In genomic region chr1:184169034-184169783, GRCm38 (mm10) we compare ENCODE assay signal across 25 mouse cellular contexts.
DNase-seq lines count a peak whose midpoint lies in the region; ATAC-seq and TF ChIP-seq lines count a peak whose summit lies in the region.
"Had no signal": no experiment of that assay in that cellular context is flagged by ENCODE, and none has a peak within 500 bp of the region (broad histone marks: within the 10 kb centered on the region; RNA-seq: fewer than 3 reads in every experiment).

No protein-coding gene starts in this region.

- TF ChIP-seq CTCF in forebrain, postnatal 0 days (IDR thresholded peaks at IDR 0.05; ENCODE audit: low read depth) = no peak

- H3K27ac ChIP-seq in hindbrain, embryonic 13.5 days = 0 out of 2 replicates have a peak overlapping the region, but pooled peaks have one; percentile 23
- H3K27ac ChIP-seq in hindbrain, embryonic 10.5 days = no peak overlapping the region
- no peak overlapping the region for H3K27ac ChIP-seq in midbrain, embryonic 11.5 days (ENCODE audit: low read depth, low read length)
- no peak overlapping the region for H3K27ac ChIP-seq in midbrain, embryonic 13.5 days
- no peak overlapping the region for H3K27ac ChIP-seq in kidney, embryonic 16.5 days (ENCODE audit: low read length)
- no peak overlapping the region for H3K27ac ChIP-seq in forebrain, postnatal 0 days (ENCODE audit: low read depth, low read length)
- H3K27ac ChIP-seq: embryonic facial prominence, embryonic 15.5 days; forebrain, embryonic 15.5 days; limb, embryonic 10.5 days; liver, embryonic 15.5 days; macrophage had no signal

- no peak for DNase-seq in hindbrain, embryonic 10.5 days (ENCODE audit: low spot score)
- peak; percentile 14 for DNase-seq in midbrain, embryonic 11.5 days (ENCODE audit: low spot score, missing footprints)
- peak; percentile 5 for DNase-seq in NIH3T3 (ENCODE audit: low read depth)
- DNase-seq in forebrain, postnatal 0 days = no peak
- DNase-seq: adrenal gland, postnatal 10 days; cerebellum, adult 8-10 months; gastrocnemius, postnatal 25 days; kidney, adult 2 months; kidney, postnatal 10 days; liver; midbrain, embryonic 14.5 days; thymus, adult 18-20 months; thymus, postnatal 36 days had no signal

- no peaks in the 10 kb centered on the region for H3K9me3 ChIP-seq in hindbrain, embryonic 13.5 days
- H3K9me3 ChIP-seq in hindbrain, embryonic 10.5 days = no peaks in the 10 kb centered on the region
- no peaks in the 10 kb centered on the region for H3K9me3 ChIP-seq in midbrain, embryonic 11.5 days (ENCODE audit: control insufficient read depth, low read length)
- no peaks in the 10 kb centered on the region for H3K9me3 ChIP-seq in midbrain, embryonic 13.5 days
- peaks cover 6% of the 10 kb centered on the region; the same call in 1 of the 2 replicates for H3K9me3 ChIP-seq in kidney, embryonic 16.5 days (ENCODE audit: low read length)
- H3K9me3 ChIP-seq in forebrain, postnatal 0 days (ENCODE audit: low read length) = no peaks in the 10 kb centered on the region
- H3K9me3 ChIP-seq: embryonic facial prominence, embryonic 15.5 days; forebrain, embryonic 15.5 days; limb, embryonic 10.5 days; liver, embryonic 15.5 days had no signal

- H3K4me2 ChIP-seq in hindbrain, embryonic 13.5 days = no peak overlapping the region
- H3K4me2 ChIP-seq in midbrain, embryonic 11.5 days = no peak overlapping the region
- H3K4me2 ChIP-seq in midbrain, embryonic 13.5 days (replicated peaks) = no peak overlapping the region
- no peak overlapping the region for H3K4me2 ChIP-seq in kidney, embryonic 16.5 days (replicated peaks; ENCODE audit: low read depth, low read length)
- H3K4me2 ChIP-seq in forebrain, postnatal 0 days (ENCODE audit: low read depth) = no peak overlapping the region
- H3K4me2 ChIP-seq: embryonic facial prominence, embryonic 15.5 days; forebrain, embryonic 15.5 days; liver, embryonic 15.5 days had no signal

- no peaks in the 10 kb centered on the region for H3K27me3 ChIP-seq in hindbrain, embryonic 13.5 days
- no peaks in the 10 kb centered on the region for H3K27me3 ChIP-seq in hindbrain, embryonic 10.5 days (ENCODE audit: insufficient read depth, poor library complexity, severe bottlenecking)
- H3K27me3 ChIP-seq in midbrain, embryonic 11.5 days (ENCODE audit: control insufficient read depth, insufficient read depth, low read length) = no peaks in the 10 kb centered on the region
- H3K27me3 ChIP-seq in midbrain, embryonic 13.5 days = no peaks in the 10 kb centered on the region
- no peaks in the 10 kb centered on the region for H3K27me3 ChIP-seq in kidney, embryonic 16.5 days (ENCODE audit: insufficient read depth, low read length)
- H3K27me3 ChIP-seq in forebrain, postnatal 0 days (ENCODE audit: insufficient read depth, low read length) = no peaks in the 10 kb centered on the region
- H3K27me3 ChIP-seq: CH12.LX; embryonic facial prominence, embryonic 15.5 days; forebrain, embryonic 15.5 days; liver, embryonic 15.5 days had no signal

- ATAC-seq in hindbrain, embryonic 13.5 days (ENCODE audit: low FRiP score) = no peak
- no peak for ATAC-seq in midbrain, embryonic 11.5 days (ENCODE audit: low FRiP score)
- ATAC-seq in midbrain, embryonic 13.5 days = no peak
- ATAC-seq in granulocyte monocyte progenitor cell, adult 5-6 weeks (replicated peaks; ENCODE audit: poor library complexity, severe bottlenecking) = peak; percentile 77
- ATAC-seq in kidney, embryonic 16.5 days (ENCODE audit: low FRiP score, low TSS enrichment) = no peak
- no peak for ATAC-seq in forebrain, postnatal 0 days
- ATAC-seq: forebrain, embryonic 15.5 days; inflammation-experienced regulatory T-cells, adult 6 months had no signal

- peaks cover 4% of the 10 kb centered on the region; the same call in 1 of the 2 replicates for H3K4me1 ChIP-seq in hindbrain, embryonic 13.5 days (replicated peaks)
- H3K4me1 ChIP-seq in hindbrain, embryonic 10.5 days (replicated peaks) = no peaks in the 10 kb centered on the region
- H3K4me1 ChIP-seq in midbrain, embryonic 11.5 days (ENCODE audit: control insufficient read depth, insufficient read depth, low read length) = no peaks in the 10 kb centered on the region
- H3K4me1 ChIP-seq in midbrain, embryonic 13.5 days (replicated peaks) = 0 out of 2 replicates have a peak, but pooled peaks cover 3% of the 10 kb centered on the region
- H3K4me1 ChIP-seq in kidney, embryonic 16.5 days (ENCODE audit: insufficient read depth, low read length) = no peaks in the 10 kb centered on the region
- H3K4me1 ChIP-seq in forebrain, postnatal 0 days (ENCODE audit: insufficient read depth) = no peaks in the 10 kb centered on the region
- H3K4me1 ChIP-seq: embryonic facial prominence, embryonic 15.5 days; limb, embryonic 10.5 days; liver, embryonic 15.5 days had no signal

- no peak overlapping the region for H3K4me3 ChIP-seq in hindbrain, embryonic 13.5 days
- no peak overlapping the region for H3K4me3 ChIP-seq in hindbrain, embryonic 10.5 days
- H3K4me3 ChIP-seq in midbrain, embryonic 11.5 days (ENCODE audit: low read depth, low read length) = no peak overlapping the region
- no peak overlapping the region for H3K4me3 ChIP-seq in midbrain, embryonic 13.5 days (replicated peaks)
- H3K4me3 ChIP-seq in kidney, embryonic 16.5 days (ENCODE audit: low read length) = no peak overlapping the region
- no peak overlapping the region for H3K4me3 ChIP-seq in forebrain, postnatal 0 days (ENCODE audit: low read depth, low read length)
- H3K4me3 ChIP-seq: embryonic facial prominence, embryonic 15.5 days; forebrain, embryonic 15.5 days; limb, embryonic 10.5 days; liver, embryonic 15.5 days had no signal

- 65% methylated on average over 7 of the region's 7 CpGs for WGBS in hindbrain, embryonic 13.5 days
- 79% methylated on average over 7 of the region's 7 CpGs for WGBS in hindbrain, embryonic 10.5 days
- WGBS in midbrain, embryonic 11.5 days = 73% methylated on average over 7 of the region's 7 CpGs
- 65% methylated on average over 7 of the region's 7 CpGs for WGBS in midbrain, embryonic 13.5 days
- 56% methylated on average over 7 of the region's 7 CpGs for WGBS in kidney, embryonic 16.5 days
- WGBS in forebrain, postnatal 0 days = 44% methylated on average over 7 of the region's 7 CpGs

- H3K9ac ChIP-seq in hindbrain, embryonic 13.5 days = no peak overlapping the region
- H3K9ac ChIP-seq in midbrain, embryonic 11.5 days (ENCODE audit: low read length) = no peak overlapping the region
- H3K9ac ChIP-seq in midbrain, embryonic 13.5 days (replicated peaks) = no peak overlapping the region
- H3K9ac ChIP-seq in kidney, embryonic 16.5 days (replicated peaks; ENCODE audit: low read length) = no peak overlapping the region
- H3K9ac ChIP-seq in forebrain, postnatal 0 days = no peak overlapping the region
- H3K9ac ChIP-seq: embryonic facial prominence, embryonic 15.5 days; forebrain, embryonic 15.5 days; liver, embryonic 15.5 days had no signal

- H3K36me3 ChIP-seq in hindbrain, embryonic 13.5 days = no peaks in the 10 kb centered on the region
- H3K36me3 ChIP-seq in hindbrain, embryonic 10.5 days = no peaks in the 10 kb centered on the region
- no peaks in the 10 kb centered on the region for H3K36me3 ChIP-seq in midbrain, embryonic 11.5 days (ENCODE audit: control insufficient read depth, insufficient read depth, low read length)
- no peaks in the 10 kb centered on the region for H3K36me3 ChIP-seq in midbrain, embryonic 13.5 days
- no peaks in the 10 kb centered on the region for H3K36me3 ChIP-seq in kidney, embryonic 16.5 days (ENCODE audit: insufficient read depth, low read length)
- no peaks in the 10 kb centered on the region for H3K36me3 ChIP-seq in forebrain, postnatal 0 days (ENCODE audit: insufficient read depth)
- H3K36me3 ChIP-seq: embryonic facial prominence, embryonic 15.5 days; forebrain, embryonic 15.5 days; G1E; limb, embryonic 10.5 days; liver, embryonic 15.5 days had no signal

Comparison
In these comparisons a context has a peak if more than half of its experiments do, and no peak if none do; other contexts are left out.
1. DNase-seq: peak in midbrain, embryonic 11.5 days (single experiment) and NIH3T3 (single experiment); none in hindbrain, embryonic 10.5 days (single experiment) and forebrain, postnatal 0 days (single experiment).